Mouse (Mus musculus): ENCODE results near the gene Gm20662.

GRCm38 (mm10) chr9:108051184-108051930 is 55.2 kb downstream of the Gm20662 start:
- TF ChIP-seq CTCF (IDR thresholded peaks at IDR 0.05; ENCODE audit: low read depth, low read length): no peak
- no peak for TF ChIP-seq GATA1 (IDR thresholded peaks at IDR 0.05; ENCODE audit: borderline replicate concordance, low read length)

Data from G1E (cell line).